Mouse (Mus musculus) stomach, embryonic 16.5 days (tissue): Measurements from ENCODE around the gene Banp. TPM values are rescaled to one million over a fixed set of nuclear protein-coding genes. Genes with fewer than 3 reads are reported as not detected.

Experiments
- ATAC-seq: fragments of 200-750 bp; cut with Nextera tagmentation; 2 replicates; pipeline ENCODE4 v1.8.0; 2017; ENCODE audit warnings: moderate number of reproducible peaks, moderate TSS enrichment; ENCODE audit not compliant: insufficient read depth, low FRiP score
- H3K27ac ChIP-seq: fragments of 300-500 bp; sonication (generic); 2 replicates; pipeline ENCODE4 v1.5.1; 2014; ENCODE audit warnings: low read length
- H3K27me3 ChIP-seq: fragments of 300-500 bp; sonication (generic); 2 replicates; pipeline ENCODE4 v1.6.1; 2014; ENCODE audit warnings: low read length, control low read depth, mixed read lengths; ENCODE audit not compliant: control insufficient read depth, insufficient read depth
- H3K36me3 ChIP-seq: fragments of 300-500 bp; sonication (generic); 2 replicates; pipeline ENCODE4 v1.6.1; 2014; ENCODE audit warnings: low read length; ENCODE audit not compliant: control insufficient read depth, insufficient read depth
- H3K4me1 ChIP-seq: fragments of 300-500 bp; sonication (generic); 2 replicates; pipeline ENCODE4 v1.6.1; 2014; ENCODE audit warnings: low read length, control low read depth, mixed read lengths; ENCODE audit not compliant: control insufficient read depth, insufficient read depth
- H3K4me2 ChIP-seq: fragments of 300-500 bp; sonication (generic); 2 replicates; pipeline ENCODE4 v1.6.1; 2014; ENCODE audit warnings: low read depth, low read length, mixed read lengths
- H3K4me3 ChIP-seq: fragments of 300-500 bp; sonication (generic); replicated peaks from 2 replicates; pipeline ENCODE4 v1.5.1; 2014; ENCODE audit warnings: mild to moderate bottlenecking, low read length
- H3K9ac ChIP-seq: fragments of 300-500 bp; sonication (generic); 2 replicates; pipeline ENCODE4 v1.6.1; 2014; ENCODE audit warnings: low read length
- H3K9me3 ChIP-seq: fragments of 300-500 bp; sonication (generic); replicated peaks from 2 replicates; pipeline ENCODE4 v1.6.1; 2016; ENCODE audit warnings: low read length, control low read depth; ENCODE audit not compliant: control insufficient read depth
- WGBS: fragments of 180-500 bp; shearing (Covaris S2); extraction: QIAGEN DNeasy Blood & Tissue Kit; methylation state at CpG from one replicate; pipeline ENCODE4 v1.1.7; 2014; 5-methylcytosine and 5-hydroxymethylcytosine counted together
- polyA plus RNA-seq: library from polyadenylated mRNA; unstranded; fragments of >200 nt; fragmentation: Nextera tagmentation; extraction: Ambion mirVana; gene quantifications from 2 replicates; pipeline ENCODE4 v1.2.1, GENCODE M21; 2015

Gene Banp
- polyA plus RNA-seq, 1 experiment from 2014 or later: 35.9 TPM

DNA sequence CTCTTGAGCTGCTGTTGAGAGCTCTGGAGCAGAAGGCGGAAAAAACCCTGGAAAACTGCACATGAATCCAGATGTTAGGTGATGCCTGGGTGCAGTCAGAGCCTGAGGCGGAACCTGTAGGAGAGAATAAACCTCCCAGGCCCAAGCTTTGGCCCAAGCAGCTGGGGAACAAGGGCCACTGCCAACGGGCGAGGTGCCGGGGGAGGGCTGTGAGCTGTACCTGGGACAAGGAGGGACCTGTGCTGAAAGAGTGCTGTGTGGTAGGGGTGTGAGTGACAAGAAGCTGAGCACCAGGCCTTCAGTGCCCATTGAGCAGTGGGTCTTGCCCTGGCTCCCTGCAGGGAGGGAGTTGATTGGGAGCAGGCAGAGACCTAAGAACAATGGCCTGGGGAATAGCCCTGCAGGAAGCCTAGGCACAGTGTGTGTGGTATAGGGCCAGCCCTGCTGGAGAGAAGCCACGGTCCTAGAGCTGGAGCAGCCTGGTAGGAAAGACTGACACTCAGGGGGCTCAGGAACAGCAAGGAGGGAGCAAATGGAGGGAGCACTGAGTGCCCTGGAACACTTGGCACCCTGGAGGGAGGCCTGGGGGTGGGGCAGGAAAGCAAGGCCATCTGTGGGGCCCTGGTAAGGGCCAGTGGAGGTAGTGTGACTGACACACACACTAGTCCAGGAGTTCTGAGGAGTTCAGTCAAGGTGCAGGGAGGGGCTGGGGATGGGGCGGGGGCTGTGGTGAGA is 17.3 kb downstream of the Banp start:
- Histone ChIP-seq H3K4me3 (no peak overlapping the region), H3K36me3 (no peaks in the 10 kb centered on the region), H3K9ac (peak overlapping the region; percentile 12), H3K27ac (no peak overlapping the region), H3K9me3 (no peaks in the 10 kb centered on the region), H3K4me1 (peaks cover 31% of the 10 kb centered on the region), H3K4me2 (no peak overlapping the region), H3K27me3 (no peaks in the 10 kb centered on the region)
- 61% methylated on average over 7 of the region's 7 CpGs for WGBS
- peak; percentile 56 for ATAC-seq

- no peaks in the 10 kb centered on the region for H3K27me3 ChIP-seq
- H3K4me2 ChIP-seq: no peak overlapping the region
- no peak overlapping the region for H3K9ac ChIP-seq
- H3K9me3 ChIP-seq: no peaks in the 10 kb centered on the region
- no peak overlapping the region for H3K4me3 ChIP-seq
- H3K27ac ChIP-seq: no peak overlapping the region
- peaks cover 31% of the 10 kb centered on the region for H3K4me1 ChIP-seq
- 35% methylated on average over 4 of the region's 4 CpGs for WGBS
- H3K36me3 ChIP-seq: no peaks in the 10 kb centered on the region
- no peak for ATAC-seq
Observed at GRCm38 (mm10) chr8:121967977-121968376, 18.4 kb downstream of the Banp start.

DNA sequence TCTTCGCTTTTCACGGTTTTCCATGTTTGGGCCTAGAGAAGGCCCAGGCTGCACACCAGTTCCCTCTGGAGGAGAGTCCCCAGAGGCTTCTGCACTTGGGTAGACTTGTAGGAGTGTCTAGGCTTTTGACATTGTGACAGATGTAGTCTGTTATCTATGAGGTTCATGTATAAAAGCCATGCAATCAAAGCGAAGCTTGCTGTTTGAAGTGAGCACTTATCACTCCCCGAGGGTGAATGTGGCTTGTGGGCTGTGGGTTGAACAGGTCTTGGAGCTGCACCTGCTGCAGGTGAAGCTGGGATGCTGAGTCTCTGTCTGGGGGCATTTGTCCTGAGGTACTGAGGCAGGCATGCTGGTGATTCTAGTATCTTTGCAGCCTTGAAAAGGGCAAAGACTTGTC is 19.0 kb downstream of the Banp start:
- Histone ChIP-seq H3K4me1 (peaks cover 31% of the 10 kb centered on the region), H3K36me3 (no peaks in the 10 kb centered on the region), H3K27me3 (no peaks in the 10 kb centered on the region), H3K9ac (no peak overlapping the region), H3K4me3 (no peak overlapping the region), H3K9me3 (no peaks in the 10 kb centered on the region), H3K4me2 (no peak overlapping the region), H3K27ac (peak overlapping the region; percentile 19; the same call in 1 of the 2 replicates)
- ATAC-seq: no peak
- WGBS: 44% methylated on average over 4 of the region's 4 CpGs

GRCm38 (mm10) chr8:121970225-121970624 is 20.7 kb downstream of the Banp start:
- Histone ChIP-seq H3K4me1 (peaks cover 31% of the 10 kb centered on the region), H3K27me3 (no peaks in the 10 kb centered on the region), H3K4me2 (no peak overlapping the region), H3K9ac (no peak overlapping the region), H3K4me3 (no peak overlapping the region), H3K36me3 (no peaks in the 10 kb centered on the region; the same call in 1 of the 2 replicates), H3K9me3 (no peaks in the 10 kb centered on the region), H3K27ac (no peak overlapping the region)
- WGBS: 81% methylated on average over 8 of the region's 8 CpGs
- ATAC-seq: no peak

DNA sequence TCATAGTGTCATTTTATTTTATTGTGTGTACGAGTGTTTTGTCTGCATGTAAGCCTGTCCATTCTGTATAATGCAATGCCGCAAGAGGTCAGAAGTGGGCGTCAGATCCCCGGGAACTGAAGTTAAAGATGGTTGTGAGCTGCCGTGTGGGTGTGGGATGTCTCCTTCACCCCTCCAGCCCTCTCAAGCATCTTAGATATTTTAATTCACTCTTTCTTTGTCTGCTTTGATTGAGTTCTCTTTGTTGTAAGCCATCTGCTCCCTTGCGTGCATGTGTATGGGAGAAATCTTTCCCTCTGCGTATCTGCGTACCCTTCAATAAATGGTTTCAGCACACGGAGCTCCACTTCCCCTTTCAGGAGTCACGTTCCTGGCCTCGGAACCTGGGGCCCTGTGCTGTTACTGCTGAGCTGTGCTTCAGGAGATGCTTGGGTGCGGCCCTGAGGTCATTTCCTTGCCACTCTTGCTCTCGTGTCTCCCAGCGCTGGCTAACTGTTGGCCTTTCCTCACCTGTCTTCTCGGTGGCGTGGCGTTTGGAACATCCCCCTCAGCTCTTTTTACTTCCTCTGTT is 22.0 kb downstream of the Banp start:
- ATAC-seq: no peak
- Histone ChIP-seq H3K9ac (no peak overlapping the region), H3K4me3 (no peak overlapping the region), H3K27ac (no peak overlapping the region), H3K4me1 (peaks cover 21% of the 10 kb centered on the region), H3K27me3 (no peaks in the 10 kb centered on the region), H3K36me3 (no peaks in the 10 kb centered on the region; the same call in 1 of the 2 replicates), H3K4me2 (no peak overlapping the region), H3K9me3 (no peaks in the 10 kb centered on the region)
- 63% methylated on average over 17 of the region's 17 CpGs for WGBS

DNA sequence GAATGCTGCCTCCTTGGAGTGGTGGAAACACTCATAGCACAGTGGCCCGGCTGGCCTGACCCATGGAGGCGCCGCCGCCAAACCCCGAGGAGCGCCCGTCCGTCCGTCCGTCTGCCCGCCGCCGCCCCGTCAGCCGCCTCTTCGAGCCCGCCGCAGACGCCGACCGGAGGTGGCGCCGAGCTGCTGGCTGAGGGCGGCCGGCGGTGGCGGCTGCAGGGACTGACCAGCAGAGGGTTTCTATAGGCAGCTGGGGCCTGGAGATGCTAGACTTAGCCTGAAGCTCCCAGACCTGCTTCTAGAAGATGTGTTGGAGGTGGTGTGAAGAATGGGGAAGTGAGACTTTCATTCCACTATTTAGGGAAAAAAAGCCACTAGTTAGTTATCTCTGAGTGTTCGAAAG is 24.4 kb downstream of the Banp start:
- no peak for ATAC-seq
- WGBS: 94% methylated on average over 28 of the region's 28 CpGs
- Histone ChIP-seq H3K27me3 (no peaks in the 10 kb centered on the region), H3K27ac (no peak overlapping the region), H3K4me3 (no peak overlapping the region), H3K4me1 (no peaks in the 10 kb centered on the region), H3K9me3 (no peaks in the 10 kb centered on the region), H3K36me3 (no peaks in the 10 kb centered on the region; the same call in 1 of the 2 replicates), H3K4me2 (no peak overlapping the region), H3K9ac (no peak overlapping the region)

- WGBS: 70% methylated on average over 8 of the region's 8 CpGs
- no peak overlapping the region for H3K27ac ChIP-seq
- peaks cover 3% of the 10 kb centered on the region; the same call in 1 of the 2 replicates for H3K36me3 ChIP-seq
- H3K9ac ChIP-seq: no peak overlapping the region
- no peaks in the 10 kb centered on the region for H3K27me3 ChIP-seq
- ATAC-seq: peak; percentile 60; the same call in 1 of the 2 replicates
- H3K4me2 ChIP-seq: no peak overlapping the region
- no peaks in the 10 kb centered on the region for H3K4me1 ChIP-seq
- no peaks in the 10 kb centered on the region for H3K9me3 ChIP-seq
- H3K4me3 ChIP-seq: no peak overlapping the region
Observed at GRCm38 (mm10) chr8:121977819-121978590, 28.5 kb downstream of the Banp start.

DNA sequence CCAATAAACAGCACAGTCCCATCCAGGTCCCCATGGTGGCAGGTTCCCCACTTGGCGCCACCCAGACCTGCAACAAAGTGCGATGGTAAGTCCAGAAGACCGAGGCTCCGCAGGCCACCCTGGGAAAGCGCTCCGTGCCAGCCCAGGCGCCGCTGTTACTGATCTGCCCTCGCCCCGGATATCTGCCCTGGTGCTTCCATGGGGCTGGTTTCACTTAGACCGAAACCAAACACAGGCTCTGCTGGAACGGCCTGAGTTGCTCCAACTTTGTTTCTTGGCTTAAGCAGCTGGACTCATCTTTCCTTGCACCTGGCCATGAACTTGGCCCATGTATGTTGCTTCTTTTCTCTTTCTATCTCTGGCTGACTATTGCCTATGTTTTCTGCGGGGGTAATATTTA is 29.1 kb downstream of the Banp start:
- no peak overlapping the region for H3K9ac ChIP-seq
- peaks cover 3% of the 10 kb centered on the region; the same call in 1 of the 2 replicates for H3K36me3 ChIP-seq
- ATAC-seq: no peak
- 96% methylated on average over 13 of the region's 13 CpGs for WGBS
- H3K9me3 ChIP-seq: no peaks in the 10 kb centered on the region
- no peak overlapping the region for H3K4me3 ChIP-seq
- H3K27me3 ChIP-seq: no peaks in the 10 kb centered on the region
- H3K4me2 ChIP-seq: no peak overlapping the region
- H3K27ac ChIP-seq: no peak overlapping the region
- H3K4me1 ChIP-seq: no peaks in the 10 kb centered on the region
